Comparison of ENCODE assay signal across 27 mouse cellular contexts in genomic region chr3:131483650-131484049, GRCm38 (mm10). TPM values are rescaled to one million over a fixed set of nuclear protein-coding genes. Genes with fewer than 3 reads are reported as not detected.
DNase-seq lines count a peak whose midpoint lies in the region; ATAC-seq lines count a peak whose summit lies in the region.
"Had no signal": no experiment of that assay in that cellular context is flagged by ENCODE, and none has a peak within 500 bp of the region (broad histone marks: within the 10 kb centered on the region; RNA-seq: fewer than 3 reads in every experiment).

No protein-coding gene starts in this region.

- no peaks in the 10 kb centered on the region for H3K36me3 ChIP-seq in kidney, embryonic 15.5 days
- H3K36me3 ChIP-seq: forebrain, embryonic 10.5 days; heart, embryonic 12.5 days; heart, embryonic 15.5 days; hindbrain, embryonic 10.5 days; hindbrain, embryonic 13.5 days had no signal

- H3K4me3 ChIP-seq in kidney, embryonic 15.5 days (replicated peaks) = no peak overlapping the region
- H3K4me3 ChIP-seq: forebrain, embryonic 10.5 days; forebrain, embryonic 13.5 days; heart, embryonic 12.5 days; heart, embryonic 15.5 days; hindbrain, embryonic 10.5 days; hindbrain, embryonic 13.5 days had no signal

- H3K9me3 ChIP-seq in kidney, embryonic 15.5 days (replicated peaks) = no peaks in the 10 kb centered on the region
- H3K9me3 ChIP-seq: forebrain, embryonic 10.5 days; forebrain, embryonic 13.5 days; heart, embryonic 12.5 days; hindbrain, embryonic 10.5 days had no signal

- no peak for ATAC-seq in kidney, embryonic 15.5 days (replicated peaks; ENCODE audit: low FRiP score)
- ATAC-seq: CD4-positive, CD25-positive, alpha-beta regulatory T cell, adult 4 months; forebrain, embryonic 13.5 days; forebrain, embryonic 16.5 days had no signal

- DNase-seq in kidney, adult 18-20 months = peak; percentile 31
- DNase-seq in kidney, postnatal 10 days = no peak
- DNase-seq in kidney, adult 9 months = peak; percentile 81
- DNase-seq in kidney, postnatal 4 days = no peak
- DNase-seq in kidney, postnatal 25 days = peak; percentile 39 to 59
- DNase-seq in ovary, adult 18-20 months (ENCODE audit: low spot score) = no peak
- no peak for DNase-seq in adrenal gland, postnatal 36 days
- DNase-seq: adrenal gland, adult 2 months; adrenal gland, postnatal 14 days; cerebellum, adult 11-12 months; cerebellum, adult 8-10 months; cerebellum, postnatal 10 days; cerebellum, postnatal 36 days; gastrocnemius, postnatal 10 days; gastrocnemius, postnatal 36 days; heart, postnatal 10 days; heart, postnatal 36 days had no signal

- peak overlapping the region; percentile 27; the same call in 1 of the 2 replicates for H3K27ac ChIP-seq in kidney, embryonic 15.5 days
- H3K27ac ChIP-seq: forebrain, embryonic 10.5 days; forebrain, embryonic 13.5 days; heart, embryonic 15.5 days; hindbrain, embryonic 10.5 days; hindbrain, embryonic 13.5 days had no signal

- H3K4me2 ChIP-seq in kidney, embryonic 15.5 days = no peak overlapping the region
- H3K4me2 ChIP-seq: forebrain, embryonic 13.5 days; heart, embryonic 12.5 days; heart, embryonic 15.5 days; hindbrain, embryonic 13.5 days had no signal

- H3K4me1 ChIP-seq in kidney, embryonic 15.5 days = peaks cover 33% of the 10 kb centered on the region
- H3K4me1 ChIP-seq: heart, embryonic 12.5 days; heart, embryonic 15.5 days had no signal

- H3K27me3 ChIP-seq in kidney, embryonic 15.5 days = 0 out of 2 replicates have a peak, but pooled peaks cover 2% of the 10 kb centered on the region
- H3K27me3 ChIP-seq: heart, embryonic 15.5 days had no signal

- no peak overlapping the region for H3K9ac ChIP-seq in kidney, embryonic 15.5 days
- H3K9ac ChIP-seq: forebrain, embryonic 13.5 days; heart, embryonic 12.5 days; heart, embryonic 15.5 days; hindbrain, embryonic 13.5 days had no signal

- WGBS in kidney, embryonic 15.5 days = 70% methylated on average over 7 of the region's 7 CpGs

RNA-seq across cellular contexts. Expression of gene Sgms2, which starts 7.6 kb away (rescaled TPM):
- polyA plus RNA-seq in kidney, embryonic 15.5 days (2015; fragmentation: Nextera tagmentation; extraction: Ambion mirVana) = 10.5 and 17.0 TPM in 2 replicates
- 10 to 100 TPM in 1 of 2 experiments, 1 to 10 TPM in 1; 2.7 to 11.2 TPM for total RNA-seq in adrenal gland, postnatal 36 days (2021)
- total RNA-seq: MEL had no signal
- polyA plus RNA-seq: CD4-positive, CD25-positive, alpha-beta regulatory T cell, adult 4 months had no signal

Comparison
In these comparisons a context has a peak if more than half of its experiments do, and no peak if none do; other contexts are left out.
1. DNase-seq: peak in kidney, adult 18-20 months (single experiment), kidney, adult 9 months (single experiment) and kidney, postnatal 25 days (2 of 2); none in kidney, postnatal 10 days (single experiment), kidney, postnatal 4 days (0 of 2), ovary, adult 18-20 months (single experiment) and adrenal gland, postnatal 36 days (0 of 2).